Mouse (Mus musculus) midbrain, embryonic 11.5 days (tissue): ENCODE data around the gene Zglp1. TPM values are rescaled to one million over a fixed set of nuclear protein-coding genes. Genes with fewer than 3 reads are reported as not detected.

Experiments
- ATAC-seq: fragments of 200-750 bp; cut with Nextera tagmentation; 2 replicates; pipeline ENCODE4 v1.8.0; 2017; ENCODE audit warnings: moderate TSS enrichment, moderate library complexity; ENCODE audit not compliant: low FRiP score
- DNase-seq: peaks from one replicate; pipeline ENCODE4 v3.0.0; 2015; ENCODE audit warnings: low spot score; ENCODE audit errors: missing footprints
- H3K27ac ChIP-seq: fragments of 300-500 bp; sonication (generic); 2 replicates; pipeline ENCODE4 v1.5.1; 2014; ENCODE audit warnings: low read depth, low read length
- H3K27me3 ChIP-seq: fragments of 300-500 bp; sonication (generic); 2 replicates; pipeline ENCODE4 v1.6.1; 2014; ENCODE audit warnings: mild to moderate bottlenecking, low read length, moderate library complexity, mixed read lengths; ENCODE audit not compliant: control insufficient read depth, insufficient read depth
- H3K36me3 ChIP-seq: fragments of 300-500 bp; sonication (generic); 2 replicates; pipeline ENCODE4 v1.6.1; 2014; ENCODE audit warnings: mild to moderate bottlenecking, low read length, moderate library complexity, mixed read lengths; ENCODE audit not compliant: control insufficient read depth, insufficient read depth
- H3K4me1 ChIP-seq: fragments of 300-500 bp; sonication (generic); 2 replicates; pipeline ENCODE4 v1.6.1; 2014; ENCODE audit warnings: low read length; ENCODE audit not compliant: control insufficient read depth, insufficient read depth
- H3K4me2 ChIP-seq: fragments of 300-500 bp; sonication (generic); 2 replicates; pipeline ENCODE4 v1.6.1; 2014; ENCODE audit warnings: mild to moderate bottlenecking, moderate library complexity
- H3K4me3 ChIP-seq: fragments of 300-500 bp; sonication (generic); 2 replicates; pipeline ENCODE4 v1.5.1; 2014; ENCODE audit warnings: low read depth, low read length
- H3K9ac ChIP-seq: fragments of 300-500 bp; sonication (generic); 2 replicates; pipeline ENCODE4 v1.6.1; 2014; ENCODE audit warnings: low read length
- H3K9me3 ChIP-seq: fragments of 300-500 bp; sonication (generic); 2 replicates; pipeline ENCODE4 v1.6.1; 2016; ENCODE audit warnings: low read length; ENCODE audit not compliant: control insufficient read depth
- WGBS: fragments of 180-500 bp; shearing (Covaris S2); extraction: QIAGEN DNeasy Blood & Tissue Kit; methylation state at CpG from one replicate; pipeline ENCODE4 v1.1.7; 2014; 5-methylcytosine and 5-hydroxymethylcytosine counted together
- polyA plus RNA-seq: library from polyadenylated mRNA; unstranded; fragments of >200 nt; fragmentation: Nextera tagmentation; extraction: Ambion mirVana; gene quantifications from 2 replicates; pipeline ENCODE4 v1.2.1, GENCODE M21; 2014

The Zglp1 gene
- polyA plus RNA-seq, 1 experiment from 2014 or later = 0.86 TPM

- WGBS = 82% methylated on average over 4 of the region's 4 CpGs
- ATAC-seq (no peak), DNase-seq (no peak)
- Histone ChIP-seq H3K27ac (no peak overlapping the region), H3K36me3 (no peaks in the 10 kb centered on the region), H3K9ac (no peak overlapping the region), H3K27me3 (peaks cover 15% of the 10 kb centered on the region), H3K9me3 (no peaks in the 10 kb centered on the region), H3K4me3 (no peak overlapping the region), H3K4me1 (no peaks in the 10 kb centered on the region), H3K4me2 (no peak overlapping the region)
Observed at GRCm38 (mm10) chr9:21043563-21043962, 23.3 kb downstream of the Zglp1 start.

DNA sequence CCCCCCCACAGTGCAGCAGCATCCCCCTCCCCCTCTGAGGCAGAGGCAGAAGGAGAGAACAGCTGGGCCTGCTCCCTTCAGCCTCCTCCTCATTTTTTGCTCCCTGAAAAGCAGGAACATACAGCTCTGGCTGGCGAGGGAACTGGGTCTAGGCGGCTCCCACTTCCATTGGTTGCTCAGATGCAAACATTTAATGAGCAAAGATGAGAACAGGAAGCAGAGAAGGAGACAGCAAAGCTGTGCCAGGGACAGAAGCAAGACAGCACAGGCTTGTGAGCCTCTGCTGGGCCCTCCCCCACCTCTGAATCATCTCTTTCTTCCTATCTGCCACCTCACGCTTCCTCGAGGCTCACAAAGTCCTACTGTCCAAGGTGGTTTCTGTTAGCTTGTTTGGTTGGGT, 25.6 kb downstream of the Zglp1 start:
- Histone ChIP-seq H3K36me3 (no peaks in the 10 kb centered on the region), H3K4me1 (peaks cover 8% of the 10 kb centered on the region; the same call in 1 of the 2 replicates), H3K9me3 (no peaks in the 10 kb centered on the region), H3K4me2 (no peak overlapping the region), H3K4me3 (no peak overlapping the region), H3K27me3 (peaks cover 38% of the 10 kb centered on the region), H3K27ac (no peak overlapping the region), H3K9ac (no peak overlapping the region)
- DNase-seq (peak; percentile 53), ATAC-seq (no peak)
- WGBS = 50% methylated on average over 4 of the region's 4 CpGs

GRCm38 (mm10) chr9:21039779-21040178, 27.1 kb downstream of the Zglp1 start:
- no peak overlapping the region for H3K27ac ChIP-seq
- H3K4me3 ChIP-seq = no peak overlapping the region
- ATAC-seq = no peak
- peak; percentile 78 for DNase-seq
- H3K36me3 ChIP-seq = no peaks in the 10 kb centered on the region
- H3K27me3 ChIP-seq = peaks cover 53% of the 10 kb centered on the region
- H3K9ac ChIP-seq = no peak overlapping the region
- no peak overlapping the region for H3K4me2 ChIP-seq
- H3K4me1 ChIP-seq = peaks cover 8% of the 10 kb centered on the region; the same call in 1 of the 2 replicates
- H3K9me3 ChIP-seq = no peaks in the 10 kb centered on the region
- 79% methylated on average over 3 of the region's 3 CpGs for WGBS

DNA sequence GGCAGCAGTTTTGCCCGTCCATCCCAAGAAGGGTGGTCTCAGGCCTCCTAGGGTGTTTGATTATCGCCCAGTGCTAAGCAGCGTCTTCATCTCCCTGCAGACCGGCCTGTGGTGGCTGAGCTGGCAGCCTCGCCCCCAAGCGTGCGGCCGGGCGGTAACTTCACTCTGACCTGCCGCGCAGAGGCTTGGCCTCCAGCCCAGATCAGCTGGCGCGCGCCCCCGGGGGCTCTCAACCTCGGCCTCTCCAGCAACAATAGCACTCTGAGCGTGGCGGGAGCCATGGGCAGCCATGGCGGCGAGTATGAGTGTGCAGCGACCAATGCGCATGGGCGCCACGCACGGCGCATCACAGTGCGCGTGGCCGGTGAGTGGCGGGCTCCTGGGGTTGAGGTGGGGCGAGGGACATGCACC, 29.4 kb downstream of the Zglp1 start:
- peak overlapping the region; percentile 44 for H3K9ac ChIP-seq
- peak overlapping the region; percentile 53 for H3K4me2 ChIP-seq
- peak overlapping the region; percentile 24 for H3K4me3 ChIP-seq
- H3K27ac ChIP-seq = no peak overlapping the region
- peaks cover 18% of the 10 kb centered on the region for H3K4me1 ChIP-seq
- H3K36me3 ChIP-seq = no peaks in the 10 kb centered on the region
- no peaks in the 10 kb centered on the region for H3K9me3 ChIP-seq
- ATAC-seq (peak; percentile 43; the same call in 1 of the 2 replicates), DNase-seq (peak; percentile 92)
- WGBS = 2% methylated on average over 31 of the region's 31 CpGs
- peaks cover 75% of the 10 kb centered on the region for H3K27me3 ChIP-seq

DNA sequence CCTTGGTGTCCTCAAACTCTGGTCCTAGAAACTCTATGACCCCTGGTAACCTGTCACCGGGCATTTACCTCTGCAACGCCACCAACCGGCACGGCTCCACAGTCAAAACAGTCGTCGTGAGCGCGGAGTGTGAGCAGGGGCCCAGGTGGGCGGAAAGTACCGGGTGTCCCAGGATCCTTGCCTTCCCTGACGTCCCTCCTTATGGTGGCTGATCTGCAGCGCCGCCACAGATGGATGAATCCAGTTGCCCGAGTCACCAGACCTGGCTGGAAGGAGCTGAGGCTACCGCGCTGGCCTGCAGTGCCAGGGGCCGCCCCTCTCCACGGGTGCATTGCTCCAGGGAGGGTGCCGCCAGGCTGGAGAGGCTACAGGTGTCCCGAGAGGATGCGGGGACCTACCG, 30.2 kb downstream of the Zglp1 start:
- ATAC-seq = no peak
- H3K4me3 ChIP-seq = no peak overlapping the region
- DNase-seq = peak; percentile 87

GRCm38 (mm10) chr9:21036161-21036560, 30.7 kb downstream of the Zglp1 start:
- ATAC-seq (no peak), DNase-seq (peak; percentile 90)
- peaks cover 25% of the 10 kb centered on the region for H3K4me1 ChIP-seq
- H3K4me3 ChIP-seq = no peak overlapping the region
- no peak overlapping the region for H3K9ac ChIP-seq
- WGBS = 4% methylated on average over 20 of the region's 20 CpGs
- no peak overlapping the region for H3K27ac ChIP-seq
- H3K4me2 ChIP-seq = no peak overlapping the region
- no peaks in the 10 kb centered on the region for H3K36me3 ChIP-seq
- H3K9me3 ChIP-seq = no peaks in the 10 kb centered on the region
- H3K27me3 ChIP-seq = peaks cover 88% of the 10 kb centered on the region

More for the DNA sequence above, 30.2 kb downstream of the Zglp1 start:
- H3K27ac ChIP-seq = no peak overlapping the region
- WGBS = 2% methylated on average over 22 of the region's 22 CpGs
- no peaks in the 10 kb centered on the region for H3K9me3 ChIP-seq
- H3K9ac ChIP-seq = no peak overlapping the region
- peaks cover 83% of the 10 kb centered on the region for H3K27me3 ChIP-seq
- H3K36me3 ChIP-seq = no peaks in the 10 kb centered on the region
- H3K4me1 ChIP-seq = peaks cover 24% of the 10 kb centered on the region
- no peak overlapping the region for H3K4me2 ChIP-seq

GRCm38 (mm10) chr9:21035586-21035985, 31.3 kb downstream of the Zglp1 start:
- Histone ChIP-seq H3K4me1 (peaks cover 30% of the 10 kb centered on the region), H3K9ac (no peak overlapping the region), H3K36me3 (no peaks in the 10 kb centered on the region), H3K4me3 (no peak overlapping the region), H3K4me2 (no peak overlapping the region), H3K9me3 (no peaks in the 10 kb centered on the region), H3K27me3 (peaks cover 93% of the 10 kb centered on the region), H3K27ac (no peak overlapping the region)
- ATAC-seq (no peak), DNase-seq (no peak)
- 16% methylated on average over 9 of the region's 9 CpGs for WGBS

DNA sequence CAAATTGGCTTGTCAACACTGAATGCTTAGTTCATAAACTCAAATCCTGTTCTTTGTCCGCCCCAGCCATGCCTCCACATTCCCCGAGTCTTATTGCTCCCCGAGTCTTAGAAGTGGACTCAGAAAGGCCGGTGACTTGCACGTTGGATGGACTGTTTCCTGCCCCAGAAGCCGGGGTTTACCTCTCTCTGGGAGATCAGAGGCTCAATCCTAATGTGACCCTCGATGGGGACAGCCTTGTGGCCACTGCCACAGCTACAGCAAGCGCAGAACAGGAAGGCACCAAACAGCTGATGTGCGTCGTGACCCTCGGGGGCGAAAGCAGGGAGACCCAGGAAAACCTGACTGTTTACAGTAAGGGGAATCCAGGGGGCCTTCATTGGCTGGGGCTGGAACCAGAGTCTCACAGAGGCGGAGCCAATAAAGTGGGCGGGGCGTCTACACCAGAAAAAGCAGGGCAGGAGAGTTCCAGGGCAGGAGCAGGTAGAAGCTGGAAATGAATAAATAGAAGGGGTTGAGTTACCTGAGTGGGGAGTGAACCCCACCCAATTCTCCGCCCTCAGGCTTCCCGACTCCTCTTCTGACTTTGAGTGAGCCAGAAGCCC, 32.3 kb downstream of the Zglp1 start:
- no peak for ATAC-seq
- Histone ChIP-seq H3K4me1 (peaks cover 32% of the 10 kb centered on the region), H3K4me3 (no peak overlapping the region), H3K4me2 (no peak overlapping the region), H3K9ac (no peak overlapping the region), H3K9me3 (no peaks in the 10 kb centered on the region), H3K27me3 (peaks cover 96% of the 10 kb centered on the region), H3K36me3 (no peaks in the 10 kb centered on the region), H3K27ac (no peak overlapping the region)
- DNase-seq = peak; percentile 89
- WGBS = 3% methylated on average over 17 of the region's 17 CpGs

DNA sequence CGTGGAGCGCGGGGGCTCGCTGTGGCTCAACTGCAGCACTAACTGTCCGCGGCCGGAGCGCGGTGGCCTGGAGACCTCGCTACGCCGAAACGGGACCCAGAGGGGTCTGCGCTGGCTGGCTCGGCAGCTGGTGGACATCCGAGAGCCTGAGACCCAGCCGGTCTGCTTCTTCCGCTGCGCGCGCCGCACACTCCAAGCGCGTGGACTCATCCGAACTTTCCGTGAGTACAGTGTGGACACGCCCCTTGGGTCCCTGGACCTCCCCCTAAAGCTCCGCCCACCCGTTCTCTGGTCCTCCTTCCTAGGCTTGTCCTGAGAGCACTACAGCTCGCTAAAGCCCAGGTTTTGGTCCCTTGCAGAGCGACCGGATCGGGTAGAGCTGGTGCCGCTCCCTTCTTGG, 33.8 kb downstream of the Zglp1 start:
- Histone ChIP-seq H3K4me2 (peak overlapping the region; percentile 53), H3K36me3 (no peaks in the 10 kb centered on the region), H3K9me3 (no peaks in the 10 kb centered on the region), H3K9ac (no peak overlapping the region), H3K4me3 (peak overlapping the region; percentile 35), H3K27me3 (peaks cover 98% of the 10 kb centered on the region), H3K4me1 (peaks cover 35% of the 10 kb centered on the region), H3K27ac (no peak overlapping the region)
- DNase-seq = peak; percentile 97
- WGBS = under 1% methylated on average over 34 of the region's 34 CpGs
- ATAC-seq = peak; percentile 31; the same call in 1 of the 2 replicates
